Mouse (Mus musculus) T-helper 2 cell (primary cell): Measurements from ENCODE around the gene Nfix.

Source experiments
- in situ Hi-C: fragments of 300-600 bp; cut with MboI, MseI; formaldehyde crosslinking; loops from one replicate; pipeline ENCODE4 v1.15.1; 2025; ENCODE audit warnings: high pct_unique_total_duplicates

The Nfix gene

GRCm38 (mm10) chr8:84782680-84783079 is 17.5 kb downstream of the Nfix start:
- in situ Hi-C loops: no loop called here

- in situ Hi-C loops: no loop called here
Measured at GRCm38 (mm10) chr8:84781686-84782505, 18.2 kb downstream of the Nfix start.

GRCm38 (mm10) chr8:84780949-84781680 is 19.0 kb downstream of the Nfix start:
- in situ Hi-C loops: no loop called here

GRCm38 (mm10) chr8:84780225-84780555 is 20.0 kb downstream of the Nfix start:
- in situ Hi-C loops: no loop called here

GRCm38 (mm10) chr8:84779519-84780224 is 20.5 kb downstream of the Nfix start:
- in situ Hi-C loops: no loop called here

- in situ Hi-C loops: no loop called here
Measured at GRCm38 (mm10) chr8:84778638-84779380, 21.3 kb downstream of the Nfix start.

GRCm38 (mm10) chr8:84777899-84778637 is 22.1 kb downstream of the Nfix start:
- in situ Hi-C loops: no loop called here

GRCm38 (mm10) chr8:84776569-84776968 is 23.6 kb downstream of the Nfix start:
- in situ Hi-C loops: no loop called here

- in situ Hi-C loops: no loop called here
Measured at GRCm38 (mm10) chr8:84775621-84776113, 24.5 kb downstream of the Nfix start.

GRCm38 (mm10) chr8:84775105-84775591 is 25.0 kb downstream of the Nfix start:
- in situ Hi-C loops: no loop called here

- in situ Hi-C loops: no loop called here
Measured at GRCm38 (mm10) chr8:84774473-84774911, 25.7 kb downstream of the Nfix start.

GRCm38 (mm10) chr8:84773833-84774232 is 26.3 kb downstream of the Nfix start:
- in situ Hi-C loops: no loop called here

GRCm38 (mm10) chr8:84773304-84773703 is 26.8 kb downstream of the Nfix start:
- in situ Hi-C loops: no loop called here

GRCm38 (mm10) chr8:84772628-84773027 is 27.5 kb downstream of the Nfix start:
- in situ Hi-C loops: no loop called here

GRCm38 (mm10) chr8:84771941-84772378 is 28.2 kb downstream of the Nfix start:
- in situ Hi-C loops: no loop called here

GRCm38 (mm10) chr8:84771000-84771687 is 29.0 kb downstream of the Nfix start:
- in situ Hi-C loops: no loop called here

- in situ Hi-C loops: no loop called here
Measured at GRCm38 (mm10) chr8:84770100-84770953, 29.8 kb downstream of the Nfix start.

GRCm38 (mm10) chr8:84769324-84769723 is 30.8 kb downstream of the Nfix start:
- in situ Hi-C loops: no loop called here
